Mouse (Mus musculus): ENCODE measurements at regions not wholly inside any gene's neighbourhood (a gene's known extent, or its start where the extent isn't known, plus 50 kb on each side); places are given as distances from the start of the nearest gene placed in this dataset.
"Not testable (repeated sequence)": the region's sequence is repeated elsewhere in the genome, so short reads cannot be mapped to it uniquely, and the experiment has no call there.

- no peak for DNase-seq
These were observed 59.6 kb downstream of the Fasl start for GRCm38 (mm10) chr1:161728546-161729206.

- not testable (repeated sequence) for DNase-seq
These were observed 60.9 kb downstream of the Fasl start for GRCm38 (mm10) chr1:161727357-161727756.

- DNase-seq = not testable (repeated sequence)
These were observed 62.2 kb downstream of the Fasl start for GRCm38 (mm10) chr1:161726098-161726497.

GRCm38 (mm10) chr1:161719876-161720275, 68.4 kb downstream of the Fasl start:
- no peak for DNase-seq

GRCm38 (mm10) chr1:161718254-161718653, 70.0 kb downstream of the Fasl start:
- DNase-seq = peak; percentile 22

GRCm38 (mm10) chr1:161712918-161713317, 75.4 kb downstream of the Fasl start:
- peak; percentile 23 for DNase-seq

GRCm38 (mm10) chr1:161712283-161712682, 76.0 kb downstream of the Fasl start:
- no peak for DNase-seq

- no peak for DNase-seq
These were observed 81.2 kb downstream of the Fasl start for GRCm38 (mm10) chr1:161707049-161707448.

- DNase-seq = no peak
These were observed 83.3 kb downstream of the Fasl start for GRCm38 (mm10) chr1:161704961-161705360.

- DNase-seq = no peak
These were observed 83.8 kb downstream of the Fasl start for GRCm38 (mm10) chr1:161704527-161704926.

- no peak for DNase-seq
These were observed 92.4 kb downstream of the Fasl start for GRCm38 (mm10) chr1:161695886-161696285.

GRCm38 (mm10) chr1:161693768-161694160, 94.5 kb downstream of the Fasl start:
- no peak for DNase-seq

- DNase-seq = no peak
These were observed 95.2 kb downstream of the Fasl start for GRCm38 (mm10) chr1:161692836-161693767.

- DNase-seq = no peak
These were observed 99.3 kb downstream of the Fasl start for GRCm38 (mm10) chr1:161688946-161689345.

GRCm38 (mm10) chr1:161687548-161687947, 100.7 kb downstream of the Fasl start:
- DNase-seq = peak; percentile 41

- DNase-seq = no peak
These were observed 107.7 kb downstream of the Fasl start for GRCm38 (mm10) chr1:161680558-161680957.

GRCm38 (mm10) chr1:161670937-161671336, 117.4 kb downstream of the Fasl start:
- DNase-seq = no peak

GRCm38 (mm10) chr1:161664321-161664720, 124.0 kb downstream of the Fasl start:
- DNase-seq = no peak

GRCm38 (mm10) chr1:161663351-161663750, 124.9 kb downstream of the Fasl start:
- no peak for DNase-seq

GRCm38 (mm10) chr1:161662241-161662640, 126.1 kb downstream of the Fasl start:
- DNase-seq = no peak

- DNase-seq = no peak
These were observed 130.8 kb downstream of the Fasl start for GRCm38 (mm10) chr1:161657511-161657910.

- no peak for DNase-seq
These were observed 138.9 kb downstream of the Fasl start for GRCm38 (mm10) chr1:161649387-161649786.

- no peak for DNase-seq
These were observed 137.6 kb downstream of the Tnfsf18 start for GRCm38 (mm10) chr1:161632098-161632497.

- no peak for DNase-seq
These were observed 126.8 kb downstream of the Tnfsf18 start for GRCm38 (mm10) chr1:161621291-161621690.

All from liver (tissue).